Mouse (Mus musculus): Measurements from ENCODE around the gene Fam122b.

The Fam122b gene

DNA sequence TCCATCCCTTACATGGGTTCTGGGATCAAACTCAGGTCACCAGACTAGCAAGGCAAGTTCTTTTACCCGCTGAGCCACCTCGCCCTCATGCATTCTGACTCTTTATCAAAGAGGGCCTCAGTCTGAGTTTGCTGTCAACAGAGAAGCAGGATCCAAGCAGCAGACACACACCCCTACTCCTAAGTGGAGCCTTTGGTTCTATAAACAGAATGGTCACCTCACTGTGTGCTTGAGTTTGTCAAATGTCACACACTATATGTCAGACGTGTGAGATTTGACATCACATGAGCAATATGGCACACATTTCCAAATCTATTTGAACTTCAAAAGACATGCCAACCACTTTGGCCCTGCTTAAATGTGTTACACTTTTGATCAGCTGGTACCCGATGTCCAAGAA lies 71.9 kb downstream of the Fam122b start:
- no peak for DNase-seq

DNA sequence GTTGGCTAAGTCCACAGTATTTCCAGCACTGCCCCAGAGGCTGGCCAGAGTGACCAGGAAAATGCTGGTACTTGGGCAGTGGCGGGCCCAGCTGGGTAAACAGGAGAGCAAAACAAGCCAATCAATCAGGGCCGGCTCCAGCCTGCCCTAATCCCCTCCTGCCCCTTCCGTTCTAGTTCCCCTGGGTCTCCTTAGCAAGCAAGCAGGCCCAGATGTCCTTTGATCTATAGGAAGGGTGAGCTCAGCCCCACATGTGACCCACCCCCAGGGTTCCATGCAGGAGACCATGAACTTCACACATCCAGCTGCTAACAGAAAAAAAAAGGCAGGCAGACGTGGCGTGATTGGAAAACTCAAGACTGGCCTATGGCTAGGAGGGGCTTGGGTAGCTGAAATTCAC lies 73.2 kb downstream of the Fam122b start:
- no peak for DNase-seq
